Mouse (Mus musculus) hindbrain, embryonic 14.5 days (tissue): Measurements from ENCODE around the gene Krtcap2. TPM values are rescaled to one million over a fixed set of nuclear protein-coding genes. Genes with fewer than 3 reads are reported as not detected.

Experiments
- ATAC-seq: fragments of 200-750 bp; cut with Nextera tagmentation; 2 replicates; pipeline ENCODE4 v1.8.0; 2017; ENCODE audit warnings: moderate number of reproducible peaks, mild to moderate bottlenecking, moderate TSS enrichment, moderate library complexity; ENCODE audit not compliant: low FRiP score
- DNase-seq: peaks from one replicate; pipeline ENCODE4 v3.0.0-alpha.2; 2015; ENCODE audit warnings: low spot score
- H3K27ac ChIP-seq: fragments of 300-500 bp; sonication (generic); 2 replicates; pipeline ENCODE4 v1.5.1; 2014; ENCODE audit warnings: mild to moderate bottlenecking, moderate library complexity
- H3K27me3 ChIP-seq: fragments of 300-500 bp; sonication (generic); 2 replicates; pipeline ENCODE4 v1.6.1; 2014; ENCODE audit warnings: mild to moderate bottlenecking, low read length, mixed read lengths; ENCODE audit not compliant: control insufficient read depth, insufficient read depth
- H3K36me3 ChIP-seq: fragments of 300-500 bp; sonication (generic); replicated peaks from 2 replicates; pipeline ENCODE4 v1.6.1; 2014; ENCODE audit not compliant: control insufficient read depth, insufficient read depth
- H3K4me1 ChIP-seq: fragments of 300-500 bp; sonication (generic); replicated peaks from 2 replicates; pipeline ENCODE4 v1.6.1; 2014; ENCODE audit warnings: antibody characterized with exemption, low read length, mixed read lengths; ENCODE audit not compliant: control insufficient read depth, insufficient read depth
- H3K4me2 ChIP-seq: fragments of 300-500 bp; sonication (generic); replicated peaks from 2 replicates; pipeline ENCODE4 v1.6.1; 2014; ENCODE audit warnings: mild to moderate bottlenecking, moderate library complexity
- H3K4me3 ChIP-seq: fragments of 300-500 bp; sonication (generic); replicated peaks from 2 replicates; pipeline ENCODE4 v1.5.1; 2014; ENCODE audit warnings: mild to moderate bottlenecking, low read length
- H3K9ac ChIP-seq: fragments of 300-500 bp; sonication (generic); 2 replicates; pipeline ENCODE4 v1.6.1; 2014
- H3K9me3 ChIP-seq: fragments of 300-500 bp; sonication (generic); 2 replicates; pipeline ENCODE4 v1.6.1; 2016; ENCODE audit warnings: low read length; ENCODE audit not compliant: control insufficient read depth
- WGBS: fragments of 180-500 bp; shearing (Covaris S2); extraction: QIAGEN DNeasy Blood & Tissue Kit; methylation state at CpG from one replicate; pipeline ENCODE4 v1.1.7; 2014; 5-methylcytosine and 5-hydroxymethylcytosine counted together
- polyA plus RNA-seq: library from polyadenylated mRNA; unstranded; fragments of >200 nt; fragmentation: Nextera tagmentation; extraction: Ambion mirVana; gene quantifications from 2 replicates; pipeline ENCODE4 v1.2.1, GENCODE M21; 2014

Gene Krtcap2
- polyA plus RNA-seq, 1 experiment from 2014 or later: 224 TPM

DNA sequence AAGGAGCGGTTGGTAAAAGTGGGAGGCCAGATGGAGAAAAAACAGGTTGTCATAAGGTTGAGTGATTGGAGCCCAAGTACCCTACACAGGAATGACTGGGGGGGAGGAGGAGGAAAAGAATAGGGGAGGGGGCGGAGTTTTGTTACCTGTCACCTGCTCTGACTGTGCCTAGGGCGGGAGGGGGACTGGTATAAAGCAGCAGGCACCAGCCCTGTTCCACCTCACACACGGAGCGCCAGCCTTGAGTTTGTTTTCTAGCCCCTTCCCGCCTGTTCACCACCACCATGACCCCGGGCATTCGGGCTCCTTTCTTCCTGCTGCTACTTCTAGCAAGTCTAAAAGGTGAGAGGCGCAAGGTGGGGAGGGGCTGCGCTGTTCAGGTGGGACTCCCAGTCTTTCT lies 16.9 kb upstream of the Krtcap2 start, which contains the start of gene Muc1:
Muc1 (plus strand) TSS at position 222 of the 400 bp plus-strand sequence.
- ATAC-seq (no peak), DNase-seq (no peak)
- Histone ChIP-seq H3K4me1 (peaks cover 35% of the 10 kb centered on the region), H3K4me3 (peak within 1 kb of the TSS; percentile 38), H3K9ac (peak within 1 kb of the TSS; percentile 18; the same call in 1 of the 2 replicates), H3K4me2 (peak within 1 kb of the TSS; percentile 56), H3K9me3 (no peaks in the 10 kb centered on the region), H3K36me3 (peaks cover 10% of the 10 kb centered on the region), H3K27ac (peak within 1 kb of the TSS; percentile 51), H3K27me3 (no peaks in the 10 kb centered on the region)
- 35% methylated on average over 10 of the region's 10 CpGs for WGBS

DNA sequence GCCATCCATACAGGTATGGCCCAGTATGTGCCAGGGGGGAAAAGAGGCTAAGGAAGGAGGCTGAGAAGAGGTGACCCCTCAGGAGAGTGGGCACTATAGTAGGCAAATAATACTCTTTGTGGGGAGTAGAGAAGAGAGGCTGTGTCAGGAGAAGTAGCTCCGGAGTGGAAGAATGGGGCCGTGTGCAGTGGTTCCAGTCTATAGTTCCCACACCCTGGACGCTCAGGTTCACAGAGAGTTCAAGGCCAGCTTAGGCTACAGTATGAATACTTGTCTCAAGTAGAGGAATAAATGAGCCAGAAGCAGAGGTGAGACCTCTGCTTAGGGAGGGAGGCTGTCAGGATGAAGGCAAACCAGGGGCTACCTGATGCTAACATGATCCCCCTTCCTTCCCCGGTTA lies 16.5 kb upstream of the Krtcap2 start:
- 59% methylated on average over 4 of the region's 4 CpGs for WGBS
- H3K36me3 ChIP-seq: peaks cover 14% of the 10 kb centered on the region
- no peak overlapping the region for H3K4me3 ChIP-seq
- no peak overlapping the region for H3K4me2 ChIP-seq
- H3K27me3 ChIP-seq: no peaks in the 10 kb centered on the region
- no peak overlapping the region for H3K9ac ChIP-seq
- peaks cover 31% of the 10 kb centered on the region for H3K4me1 ChIP-seq
- ATAC-seq: no peak
- DNase-seq: no peak
- no peaks in the 10 kb centered on the region for H3K9me3 ChIP-seq
- H3K27ac ChIP-seq: no peak overlapping the region

DNA sequence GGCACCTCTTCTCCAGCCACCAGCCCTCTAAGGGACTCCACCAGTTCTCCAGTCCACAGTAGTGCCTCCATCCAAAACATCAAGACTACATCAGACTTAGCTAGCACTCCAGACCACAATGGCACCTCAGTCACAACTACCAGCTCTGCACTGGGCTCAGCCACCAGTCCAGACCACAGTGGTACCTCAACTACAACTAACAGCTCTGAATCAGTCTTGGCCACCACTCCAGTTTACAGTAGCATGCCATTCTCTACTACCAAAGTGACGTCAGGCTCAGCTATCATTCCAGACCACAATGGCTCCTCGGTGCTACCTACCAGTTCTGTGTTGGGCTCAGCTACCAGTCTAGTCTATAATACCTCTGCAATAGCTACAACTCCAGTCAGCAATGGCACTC lies 15.2 kb upstream of the Krtcap2 start:
- H3K4me3 ChIP-seq: no peak overlapping the region
- no peak for ATAC-seq
- H3K4me1 ChIP-seq: peaks cover 19% of the 10 kb centered on the region
- no peaks in the 10 kb centered on the region for H3K27me3 ChIP-seq
- H3K9me3 ChIP-seq: no peaks in the 10 kb centered on the region
- WGBS: 92% methylated on average over 2 of the region's 2 CpGs
- no peak overlapping the region for H3K27ac ChIP-seq
- DNase-seq: no peak
- H3K9ac ChIP-seq: no peak overlapping the region
- no peak overlapping the region for H3K4me2 ChIP-seq
- H3K36me3 ChIP-seq: peaks cover 27% of the 10 kb centered on the region

DNA sequence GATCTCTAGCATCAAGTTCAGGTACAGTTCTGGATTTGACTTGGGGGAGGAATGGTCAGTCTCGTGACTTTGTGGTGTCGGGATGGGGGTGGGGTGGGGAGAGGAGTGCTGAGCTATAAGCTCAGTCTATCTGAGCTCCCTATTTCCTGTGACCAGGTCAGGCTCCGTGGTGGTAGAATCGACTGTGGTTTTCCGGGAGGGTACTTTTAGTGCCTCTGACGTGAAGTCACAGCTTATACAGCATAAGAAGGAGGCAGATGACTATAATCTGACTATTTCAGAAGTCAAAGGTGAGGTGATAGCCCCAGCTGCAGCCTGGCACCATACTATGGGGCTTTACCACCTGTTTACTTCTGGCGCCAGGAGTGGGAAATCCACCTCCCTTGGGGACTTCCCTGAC lies 14.4 kb upstream of the Krtcap2 start:
- Histone ChIP-seq H3K4me1 (peaks cover 15% of the 10 kb centered on the region), H3K4me2 (no peak overlapping the region), H3K4me3 (no peak overlapping the region), H3K36me3 (peaks cover 35% of the 10 kb centered on the region), H3K9ac (no peak overlapping the region), H3K27ac (no peak overlapping the region), H3K9me3 (no peaks in the 10 kb centered on the region), H3K27me3 (no peaks in the 10 kb centered on the region)
- ATAC-seq (no peak), DNase-seq (no peak)
- 83% methylated on average over 7 of the region's 7 CpGs for WGBS

DNA sequence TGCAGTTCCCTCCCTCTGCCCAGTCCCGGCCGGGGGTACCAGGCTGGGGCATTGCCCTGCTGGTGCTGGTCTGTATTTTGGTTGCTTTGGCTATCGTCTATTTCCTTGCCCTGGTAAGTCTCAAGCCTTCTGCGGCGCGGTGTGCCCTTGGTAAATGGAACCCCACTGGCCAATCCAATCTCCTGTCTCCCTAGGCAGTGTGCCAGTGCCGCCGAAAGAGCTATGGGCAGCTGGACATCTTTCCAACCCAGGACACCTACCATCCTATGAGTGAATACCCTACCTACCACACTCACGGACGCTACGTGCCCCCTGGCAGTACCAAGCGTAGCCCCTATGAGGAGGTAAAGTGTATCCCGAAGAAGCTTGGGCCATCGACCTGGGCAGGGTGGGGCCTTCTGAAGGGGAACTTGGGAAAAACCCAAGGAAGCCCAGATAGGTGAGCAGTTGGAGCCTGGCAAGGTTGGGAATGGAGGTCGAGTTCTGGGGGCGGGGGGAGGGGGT lies 13.9 kb upstream of the Krtcap2 start:
- H3K4me1 ChIP-seq: peaks cover 10% of the 10 kb centered on the region
- H3K9ac ChIP-seq: no peak overlapping the region
- H3K4me3 ChIP-seq: no peak overlapping the region
- H3K9me3 ChIP-seq: no peaks in the 10 kb centered on the region
- no peak for ATAC-seq
- H3K36me3 ChIP-seq: peaks cover 40% of the 10 kb centered on the region
- DNase-seq: no peak
- 70% methylated on average over 16 of the region's 16 CpGs for WGBS
- H3K4me2 ChIP-seq: no peak overlapping the region
- no peaks in the 10 kb centered on the region for H3K27me3 ChIP-seq
- no peak overlapping the region for H3K27ac ChIP-seq

DNA sequence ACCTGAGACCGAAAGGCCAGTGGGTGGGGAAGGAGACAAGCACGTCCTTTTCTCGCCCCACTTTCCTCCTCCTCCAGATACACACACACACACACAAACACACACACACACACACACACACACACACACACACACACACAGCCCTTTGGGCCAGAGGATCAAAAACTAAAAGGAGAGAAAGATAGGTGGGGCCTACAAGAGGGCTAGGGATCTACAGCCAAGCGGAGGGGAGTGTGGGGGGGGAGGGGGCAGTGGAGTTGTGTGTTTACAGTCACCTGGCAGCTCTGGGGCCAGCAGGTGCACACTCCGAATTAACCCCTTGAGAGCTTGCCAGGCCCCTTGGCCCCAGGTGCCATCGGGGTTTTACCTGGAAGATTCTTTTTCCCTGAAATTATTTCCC lies 13.2 kb upstream of the Krtcap2 start:
- Histone ChIP-seq H3K9ac (no peak overlapping the region), H3K9me3 (no peaks in the 10 kb centered on the region), H3K4me3 (no peak overlapping the region), H3K27me3 (no peaks in the 10 kb centered on the region), H3K36me3 (peaks cover 48% of the 10 kb centered on the region), H3K4me2 (no peak overlapping the region), H3K4me1 (peaks cover 5% of the 10 kb centered on the region), H3K27ac (no peak overlapping the region)
- DNase-seq: no peak
- 77% methylated on average over 6 of the region's 6 CpGs for WGBS
- ATAC-seq: no peak

DNA sequence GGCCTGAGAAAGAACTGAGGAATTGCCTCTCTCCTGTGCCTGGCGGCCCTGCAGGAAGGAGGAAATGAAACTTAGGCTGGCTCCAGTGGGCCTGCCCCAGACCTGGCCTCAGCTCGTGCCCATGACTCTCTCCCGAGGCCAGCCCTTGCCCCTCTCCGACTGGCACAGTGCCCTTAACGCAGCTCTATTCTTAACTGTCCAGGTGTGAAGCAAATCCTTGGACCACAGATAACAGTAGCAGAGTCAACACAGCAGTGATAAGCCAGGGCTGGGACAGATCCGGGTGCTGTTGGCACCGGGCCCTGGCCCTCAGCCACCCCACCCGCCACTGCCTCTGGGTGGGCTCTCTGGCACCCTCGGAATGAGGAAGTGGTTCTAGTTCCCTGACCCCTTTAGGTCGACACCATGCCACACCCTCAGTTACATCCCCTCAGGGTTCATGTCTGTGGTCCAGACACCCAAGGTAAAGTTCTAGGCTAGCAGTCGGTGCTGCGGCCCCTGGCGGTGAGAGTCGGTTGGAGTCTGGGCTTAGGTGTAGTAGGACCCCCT lies 12.1 kb upstream of the Krtcap2 start:
- DNase-seq: no peak
- H3K4me3 ChIP-seq: no peak overlapping the region
- no peaks in the 10 kb centered on the region for H3K9me3 ChIP-seq
- H3K9ac ChIP-seq: no peak overlapping the region
- H3K27ac ChIP-seq: no peak overlapping the region
- H3K4me1 ChIP-seq: no peaks in the 10 kb centered on the region
- peaks cover 58% of the 10 kb centered on the region for H3K36me3 ChIP-seq
- 85% methylated on average over 13 of the region's 14 CpGs for WGBS
- no peak for ATAC-seq
- H3K4me2 ChIP-seq: no peak overlapping the region
- H3K27me3 ChIP-seq: no peaks in the 10 kb centered on the region

DNA sequence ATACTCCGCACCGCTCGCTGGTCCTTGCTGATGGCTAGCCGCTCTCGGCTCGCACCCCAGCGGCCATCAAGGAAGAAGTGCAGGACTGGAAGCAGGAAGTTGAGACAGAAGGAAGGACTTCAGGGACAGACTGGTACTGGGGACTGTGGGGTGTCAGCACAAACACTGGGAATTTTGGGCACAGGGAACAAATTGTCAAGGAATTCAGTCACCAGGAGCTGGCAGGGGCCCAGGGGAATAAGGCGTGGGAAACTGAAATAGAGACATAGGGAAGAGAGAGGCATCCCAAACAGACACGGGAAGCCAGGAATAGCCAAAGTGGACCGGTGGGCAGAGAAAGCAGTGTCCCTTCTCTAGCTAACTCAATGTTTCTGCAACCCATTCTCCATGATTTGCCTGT lies 9.2 kb upstream of the Krtcap2 start:
- Histone ChIP-seq H3K9me3 (no peaks in the 10 kb centered on the region), H3K9ac (no peak overlapping the region), H3K4me3 (no peak overlapping the region), H3K4me1 (no peaks in the 10 kb centered on the region), H3K27me3 (no peaks in the 10 kb centered on the region), H3K36me3 (peaks cover 87% of the 10 kb centered on the region), H3K4me2 (no peak overlapping the region), H3K27ac (no peak overlapping the region)
- ATAC-seq (no peak), DNase-seq (no peak)
- 87% methylated on average over 10 of the region's 10 CpGs for WGBS

DNA sequence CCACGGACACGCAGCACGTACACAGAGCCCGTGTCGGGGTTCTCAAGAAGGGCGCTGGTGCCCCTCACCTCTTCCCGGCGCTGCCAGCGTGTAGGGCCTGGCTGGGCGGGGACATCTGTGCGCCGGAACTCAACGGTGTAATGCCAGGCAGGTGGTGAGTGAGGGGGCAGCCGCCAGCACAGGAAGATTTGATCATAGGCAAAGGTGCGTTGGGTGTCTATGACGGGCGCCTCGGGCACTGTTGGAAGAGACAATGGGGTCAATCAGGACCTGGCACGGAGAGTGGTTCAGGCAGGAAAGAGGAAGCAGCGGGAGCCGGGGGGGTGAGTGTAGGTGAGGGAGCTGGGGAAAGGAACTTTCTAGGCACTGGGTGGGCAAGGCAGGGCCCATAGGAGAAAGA lies 8.1 kb upstream of the Krtcap2 start:
- DNase-seq: no peak
- WGBS: 93% methylated on average over 21 of the region's 21 CpGs
- no peak for ATAC-seq

DNA sequence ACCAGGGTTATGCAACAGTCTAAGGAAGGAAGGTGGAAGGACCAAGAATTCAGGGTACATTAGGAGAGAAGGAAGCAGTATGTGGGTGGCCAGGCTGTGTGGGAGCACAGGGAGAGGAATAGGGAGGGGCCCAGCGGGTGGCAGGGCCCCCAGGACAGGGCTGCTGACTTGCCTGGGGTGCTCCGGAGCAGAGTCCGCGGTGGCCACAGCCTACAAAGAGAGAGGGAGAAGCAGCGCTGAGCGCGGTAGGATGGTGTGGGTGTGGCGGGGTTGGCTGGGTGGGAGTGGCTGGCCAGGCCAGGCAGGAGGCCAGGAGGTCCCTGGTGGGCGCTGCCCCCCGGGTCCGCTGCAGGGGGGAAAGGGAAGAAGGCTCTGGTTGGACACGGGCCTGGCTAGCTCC lies 7.3 kb upstream of the Krtcap2 start:
- H3K9me3 ChIP-seq: no peaks in the 10 kb centered on the region
- no peak for ATAC-seq
- no peaks in the 10 kb centered on the region for H3K27me3 ChIP-seq
- peaks cover 95% of the 10 kb centered on the region for H3K36me3 ChIP-seq
- DNase-seq: no peak
- WGBS: 75% methylated on average over 12 of the region's 12 CpGs
- H3K27ac ChIP-seq: no peak overlapping the region
- no peak overlapping the region for H3K4me2 ChIP-seq
- no peak overlapping the region for H3K4me3 ChIP-seq
- H3K9ac ChIP-seq: no peak overlapping the region
- H3K4me1 ChIP-seq: peaks cover 6% of the 10 kb centered on the region

More for the DNA sequence above, 8.1 kb upstream of the Krtcap2 start:
- Histone ChIP-seq H3K9me3 (no peaks in the 10 kb centered on the region), H3K4me2 (no peak overlapping the region), H3K9ac (no peak overlapping the region), H3K4me1 (no peaks in the 10 kb centered on the region), H3K36me3 (peaks cover 98% of the 10 kb centered on the region), H3K4me3 (no peak overlapping the region), H3K27ac (no peak overlapping the region), H3K27me3 (no peaks in the 10 kb centered on the region)
